Mouse (Mus musculus) olfactory bulb, adult 2 months (tissue): ENCODE measurements around the gene Cavin4.

Source experiments
- CTCF ChIP-seq: fragments of 200-500 bp; IDR thresholded peaks from 2 replicates; pipeline ENCODE4 v1.5.1; 2012; ENCODE audit warnings: low read depth, mild to moderate bottlenecking, low read length, moderate library complexity; ENCODE audit not compliant: insufficient read depth
- POLR2A ChIP-seq: fragments of 200-500 bp; IDR thresholded peaks from 2 replicates; pipeline ENCODE4 v1.6.1; 2012; ENCODE audit warnings: mild to moderate bottlenecking, low read depth, low read length, moderate library complexity; ENCODE audit not compliant: insufficient read depth

DNA sequence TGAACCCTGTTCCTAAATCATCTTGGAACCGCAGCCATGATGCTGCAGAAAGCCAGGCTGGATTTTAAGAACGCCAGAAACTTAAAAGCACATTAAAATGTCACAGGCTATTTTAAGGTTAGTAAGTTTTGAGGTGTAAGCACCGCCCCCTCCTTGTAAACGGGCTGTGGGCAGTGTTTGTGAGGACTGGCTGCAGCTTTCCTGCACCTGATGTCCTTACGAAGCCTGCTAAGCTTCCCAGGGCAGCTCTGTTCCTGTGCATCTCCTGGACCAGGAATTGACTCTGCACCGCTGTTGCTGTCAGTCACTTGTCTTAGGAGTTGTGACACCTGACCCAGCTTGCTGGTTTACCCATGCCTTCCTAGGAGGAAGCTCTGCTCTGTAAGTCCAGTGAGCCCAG is 24.8 kb downstream of the Cavin4 start:
- no peak for TF ChIP-seq CTCF
- TF ChIP-seq POLR2A = no peak
